Mouse (Mus musculus) embryonic facial prominence, embryonic 11.5 days (tissue): ENCODE results near the gene Rasef. TPM values are rescaled to one million over a fixed set of nuclear protein-coding genes. Genes with fewer than 3 reads are reported as not detected.
"Not testable (repeated sequence)": the region's sequence is repeated elsewhere in the genome, so short reads cannot be mapped to it uniquely, and the experiment has no call there.

Source experiments
- ATAC-seq: fragments of 200-750 bp; cut with Nextera tagmentation; replicated peaks from 2 replicates; pipeline ENCODE4 v1.8.0; 2017; ENCODE audit warnings: low read depth; ENCODE audit not compliant: insufficient number of reproducible peaks, low FRiP score, low TSS enrichment
- DNase-seq: peaks from one replicate; pipeline ENCODE4 v3.0.0-alpha.2; 2015; ENCODE audit warnings: low spot score
- H3K27ac ChIP-seq: fragments of 300-500 bp; sonication (generic); replicated peaks from 2 replicates; pipeline ENCODE4 v1.5.1; 2014; ENCODE audit warnings: mild to moderate bottlenecking, low read depth, low read length, control low read depth
- H3K27me3 ChIP-seq: fragments of 300-500 bp; sonication (generic); 2 replicates; pipeline ENCODE4 v1.6.1; 2014; ENCODE audit warnings: mild to moderate bottlenecking, low read length, moderate library complexity, mixed read lengths; ENCODE audit not compliant: control insufficient read depth, insufficient read depth
- H3K36me3 ChIP-seq: fragments of 300-500 bp; sonication (generic); replicated peaks from 2 replicates; pipeline ENCODE4 v1.6.1; 2014; ENCODE audit warnings: low read depth, mild to moderate bottlenecking, low read length, moderate library complexity, mixed read lengths; ENCODE audit not compliant: control insufficient read depth, insufficient read depth
- H3K4me1 ChIP-seq: fragments of 300-500 bp; sonication (generic); 2 replicates; pipeline ENCODE4 v1.6.1; 2014; ENCODE audit warnings: low read length, mixed read lengths; ENCODE audit not compliant: control insufficient read depth, insufficient read depth
- H3K4me2 ChIP-seq: fragments of 300-500 bp; sonication (generic); 2 replicates; pipeline ENCODE4 v1.6.1; 2014; ENCODE audit warnings: low read depth, mild to moderate bottlenecking, control low read depth, low read length, moderate library complexity
- H3K4me3 ChIP-seq: fragments of 300-500 bp; sonication (generic); 2 replicates; pipeline ENCODE4 v1.5.1; 2014; ENCODE audit warnings: low read depth, low read length, control low read depth
- H3K9ac ChIP-seq: fragments of 300-500 bp; sonication (generic); replicated peaks from 2 replicates; pipeline ENCODE4 v1.6.1; 2014; ENCODE audit warnings: mild to moderate bottlenecking, control low read depth, low read length
- H3K9me3 ChIP-seq: fragments of 300-500 bp; sonication (generic); replicated peaks from 2 replicates; pipeline ENCODE4 v1.6.1; 2016; ENCODE audit warnings: mild to moderate bottlenecking, low read length, inconsistent platforms, mixed read lengths; ENCODE audit not compliant: control insufficient read depth
- WGBS: fragments of 180-500 bp; shearing (Covaris S2); extraction: QIAGEN DNeasy Blood & Tissue Kit; methylation state at CpG from one replicate; pipeline ENCODE4 v1.1.7; 2014; 5-methylcytosine and 5-hydroxymethylcytosine counted together
- polyA plus RNA-seq: library from polyadenylated mRNA; unstranded; fragments of >200 nt; fragmentation: Nextera tagmentation; extraction: Ambion mirVana; gene quantifications from 2 replicates; pipeline ENCODE4 v1.2.1, GENCODE M21; 2014

Rasef gene
- polyA plus RNA-seq, 1 experiment from 2014 or later: 3.9 TPM

DNA sequence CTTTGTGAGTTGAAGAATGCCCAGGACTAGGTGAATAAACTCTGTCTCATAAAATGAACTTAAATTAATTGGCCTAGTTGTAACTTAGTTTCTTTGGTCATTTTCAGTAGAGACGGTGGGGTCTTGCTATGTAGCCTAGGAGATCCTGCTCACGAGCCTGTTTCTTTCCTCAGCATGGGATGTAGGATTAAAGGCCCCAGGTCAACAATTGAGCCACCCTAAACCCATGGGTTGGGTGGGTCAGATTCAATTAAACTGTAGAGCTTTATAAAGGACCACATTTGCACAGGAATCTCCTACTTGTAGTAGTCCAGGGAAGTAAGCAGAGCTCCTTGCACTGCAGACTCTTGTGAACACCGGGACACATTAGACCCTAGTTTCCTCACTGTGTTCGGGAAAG is 107.6 kb downstream of the Rasef start, which contains the start of gene Gm428:
Gm428 (plus strand) TSS at position 301 of the 400 bp plus-strand sequence.
- not testable (repeated sequence) for H3K4me1 ChIP-seq, H3K27me3 ChIP-seq, H3K9me3 ChIP-seq, H3K9ac ChIP-seq, H3K36me3 ChIP-seq, ATAC-seq, H3K27ac ChIP-seq, H3K4me2 ChIP-seq, H3K4me3 ChIP-seq, DNase-seq
- no CpG with 5 or more reads among the region's 4 CpGs for WGBS

DNA sequence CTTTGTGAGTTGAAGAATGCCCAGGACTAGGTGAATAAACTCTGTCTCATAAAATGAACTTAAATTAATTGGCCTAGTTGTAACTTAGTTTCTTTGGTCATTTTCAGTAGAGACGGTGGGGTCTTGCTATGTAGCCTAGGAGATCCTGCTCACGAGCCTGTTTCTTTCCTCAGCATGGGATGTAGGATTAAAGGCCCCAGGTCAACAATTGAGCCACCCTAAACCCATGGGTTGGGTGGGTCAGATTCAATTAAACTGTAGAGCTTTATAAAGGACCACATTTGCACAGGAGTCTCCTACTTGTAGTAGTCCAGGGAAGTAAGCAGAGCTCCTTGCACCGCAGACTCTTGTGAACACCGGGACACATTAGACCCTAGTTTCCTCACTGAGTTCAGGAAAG is 122.7 kb downstream of the Rasef start, which contains the start of gene Gm11239:
Gm11239 (plus strand) TSS at position 301 of the 400 bp plus-strand sequence.
- WGBS: no CpG with 5 or more reads among the region's 4 CpGs
- H3K27me3 ChIP-seq, H3K9me3 ChIP-seq, H3K36me3 ChIP-seq, H3K27ac ChIP-seq, H3K9ac ChIP-seq, ATAC-seq, H3K4me2 ChIP-seq, H3K4me3 ChIP-seq, H3K4me1 ChIP-seq, DNase-seq: not testable (repeated sequence)

Other genes starting within 250 kb of the Rasef start
- not detected in 2 replicates for gene Gm11238, start 183.1 kb downstream of the Rasef start, polyA plus RNA-seq
- gene Gm11237, start 168.0 kb downstream of the Rasef start, polyA plus RNA-seq: not detected in 2 replicates
- gene Gm11236, start 152.9 kb downstream of the Rasef start, polyA plus RNA-seq: not detected in 2 replicates
- 0.20 TPM in 1 of 2 replicates, not detected in the other for gene Gm11239, start 122.6 kb downstream of the Rasef start, polyA plus RNA-seq
- gene Gm428, start 107.5 kb downstream of the Rasef start, polyA plus RNA-seq: not detected in 2 replicates
- not detected in 2 replicates for gene Gm11758, start 85.3 kb upstream of the Rasef start, polyA plus RNA-seq
- gene Gm11757, start 100.1 kb upstream of the Rasef start, polyA plus RNA-seq: not detected in 2 replicates
- gene Gm13871, start 115.0 kb upstream of the Rasef start, polyA plus RNA-seq: not detected in 2 replicates
- not detected in 2 replicates for gene Gm11756, start 129.8 kb upstream of the Rasef start, polyA plus RNA-seq
- gene 2310002L09Rik, start 159.9 kb upstream of the Rasef start, polyA plus RNA-seq: 0.56 and 1.3 TPM in 2 replicates
- gene Frmd3, start 222.4 kb upstream of the Rasef start, polyA plus RNA-seq: 3.0 and 3.9 TPM in 2 replicates